Mouse (Mus musculus): ENCODE data around the gene Nhlrc4. TPM values are rescaled to one million over a fixed set of nuclear protein-coding genes. Genes with fewer than 3 reads are reported as not detected.

The Nhlrc4 gene
- polyA plus RNA-seq, 1 experiment from 2014 or later, result not detected

DNA sequence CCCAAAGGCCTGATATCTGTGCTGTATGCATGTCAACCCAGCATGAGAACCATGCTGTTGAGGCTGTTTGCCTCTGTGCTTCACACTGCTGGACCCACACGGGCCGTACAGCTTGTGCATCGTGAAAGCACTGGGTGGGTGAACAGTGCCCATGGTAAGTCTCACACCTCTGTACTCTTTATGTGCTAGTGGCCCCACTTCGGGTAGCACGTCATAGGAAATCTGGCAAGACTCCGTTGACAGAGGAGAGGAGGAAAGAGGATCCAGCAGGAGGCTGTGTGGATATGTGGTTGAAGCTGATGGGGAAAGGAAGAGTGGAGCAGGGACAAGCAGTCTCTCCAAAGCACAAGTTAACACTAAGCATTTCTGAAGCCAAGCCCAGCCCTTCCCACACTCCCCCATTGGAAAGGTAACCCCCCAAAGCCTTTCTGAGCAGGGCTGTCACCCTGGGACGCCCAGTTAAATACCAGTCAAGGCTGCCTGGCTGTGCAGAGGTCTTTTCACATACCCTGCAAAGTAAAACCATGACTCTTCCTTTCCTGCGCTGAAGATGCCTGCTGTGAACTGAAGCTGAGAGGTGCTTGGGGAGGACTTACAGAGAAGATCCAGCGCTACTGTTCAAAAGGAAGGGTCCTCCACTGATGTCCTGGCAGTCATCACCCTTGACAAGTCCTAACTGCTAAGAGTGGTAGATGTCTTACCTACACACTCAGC, 26.6 kb downstream of the Nhlrc4 start:
- H3K9me3 ChIP-seq (ENCODE audit: control insufficient read depth, low read length), result no peaks in the 10 kb centered on the region
- DNase-seq (ENCODE audit: low spot score) (no peak), ATAC-seq (ENCODE audit: low FRiP score) (no peak)
- H3K27ac ChIP-seq, result 0 out of 2 replicates have a peak overlapping the region, but pooled peaks have one; percentile 88
- H3K36me3 ChIP-seq (replicated peaks; ENCODE audit: control insufficient read depth, insufficient read depth), result no peaks in the 10 kb centered on the region
- H3K9ac ChIP-seq, result peak overlapping the region; percentile 92
- WGBS, result 83% methylated on average over 9 of the region's 9 CpGs
- H3K4me2 ChIP-seq (replicated peaks), result peak overlapping the region; percentile 87
- no peaks in the 10 kb centered on the region for H3K27me3 ChIP-seq (ENCODE audit: control insufficient read depth, insufficient read depth, low read length)
- peak overlapping the region; percentile 98 for H3K4me3 ChIP-seq (replicated peaks; ENCODE audit: low read length)
- H3K4me1 ChIP-seq (replicated peaks; ENCODE audit: control insufficient read depth, insufficient read depth, low read length), result peaks cover 21% of the 10 kb centered on the region

DNA sequence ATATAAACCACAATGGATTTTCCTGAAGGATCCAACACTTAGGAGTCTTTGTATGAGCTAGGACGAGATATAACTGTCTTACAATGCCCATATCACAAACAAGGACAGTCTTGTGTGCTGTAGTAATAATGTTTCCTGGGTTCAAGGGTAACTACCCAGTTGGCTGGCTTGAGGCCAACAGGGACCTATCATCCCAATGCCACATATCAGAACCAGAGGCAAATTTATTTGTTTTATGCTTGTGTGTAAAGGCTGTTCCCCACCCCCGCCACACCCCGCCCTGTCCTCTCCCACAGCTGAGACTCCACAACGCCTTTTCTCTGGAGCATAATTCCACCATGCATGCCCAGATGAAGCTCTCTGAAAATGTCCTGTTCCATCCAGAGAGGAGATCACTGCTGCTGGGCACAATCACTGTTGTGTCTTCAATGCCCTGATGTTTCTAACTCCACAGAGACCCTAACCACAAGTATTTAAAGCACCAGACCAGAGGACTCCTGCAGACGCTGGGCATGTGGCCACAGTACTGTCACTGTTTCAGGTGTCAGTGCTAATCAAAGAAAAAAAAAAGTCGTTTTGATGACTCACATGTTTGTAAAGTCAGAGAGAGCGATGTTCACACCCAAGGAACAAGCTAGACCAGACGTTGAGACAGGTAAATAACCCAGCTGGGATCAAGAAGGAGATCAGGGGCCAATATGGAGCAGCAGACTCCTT, 27.7 kb downstream of the Nhlrc4 start:
- Histone ChIP-seq H3K36me3 (replicated peaks; ENCODE audit: control insufficient read depth, insufficient read depth) (no peaks in the 10 kb centered on the region), H3K4me1 (replicated peaks; ENCODE audit: control insufficient read depth, insufficient read depth, low read length) (peaks cover 21% of the 10 kb centered on the region), H3K4me2 (replicated peaks) (no peak overlapping the region), H3K9me3 (ENCODE audit: control insufficient read depth, low read length) (no peaks in the 10 kb centered on the region), H3K27me3 (ENCODE audit: control insufficient read depth, insufficient read depth, low read length) (no peaks in the 10 kb centered on the region), H3K4me3 (replicated peaks; ENCODE audit: low read length) (no peak overlapping the region), H3K27ac (no peak overlapping the region), H3K9ac (no peak overlapping the region)
- no peak for DNase-seq (ENCODE audit: low spot score)
- no peak for ATAC-seq (ENCODE audit: low FRiP score)
- 89% methylated on average over 8 of the region's 8 CpGs for WGBS

DNA sequence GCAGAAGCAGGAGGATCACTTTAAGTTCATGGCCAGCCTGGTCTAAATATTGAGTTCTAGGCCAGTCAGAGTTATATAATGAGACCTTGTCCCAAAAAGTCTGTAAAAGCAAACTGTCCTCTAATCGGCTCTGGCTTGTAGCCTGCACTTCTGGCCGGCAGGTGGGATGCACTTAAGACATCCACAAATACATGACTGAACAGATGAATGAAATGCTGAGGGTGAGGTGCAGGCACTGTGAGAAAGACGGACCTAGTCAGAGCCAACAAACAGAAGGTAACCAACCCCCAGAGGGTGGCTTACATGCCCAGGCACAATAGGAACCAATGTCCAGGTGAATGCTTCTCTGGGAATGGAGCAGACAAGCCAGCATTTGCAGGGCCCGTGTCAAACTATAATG, 30.5 kb downstream of the Nhlrc4 start:
- DNase-seq (ENCODE audit: low spot score) (no peak), ATAC-seq (ENCODE audit: low FRiP score) (no peak)
- Histone ChIP-seq H3K9ac (no peak overlapping the region), H3K4me2 (replicated peaks) (no peak overlapping the region), H3K9me3 (ENCODE audit: control insufficient read depth, low read length) (no peaks in the 10 kb centered on the region), H3K27ac (no peak overlapping the region), H3K36me3 (replicated peaks; ENCODE audit: control insufficient read depth, insufficient read depth) (no peaks in the 10 kb centered on the region), H3K4me3 (replicated peaks; ENCODE audit: low read length) (no peak overlapping the region), H3K27me3 (ENCODE audit: control insufficient read depth, insufficient read depth, low read length) (no peaks in the 10 kb centered on the region), H3K4me1 (replicated peaks; ENCODE audit: control insufficient read depth, insufficient read depth, low read length) (peaks cover 17% of the 10 kb centered on the region)
- WGBS, result 85% methylated on average over 4 of the region's 4 CpGs

DNA sequence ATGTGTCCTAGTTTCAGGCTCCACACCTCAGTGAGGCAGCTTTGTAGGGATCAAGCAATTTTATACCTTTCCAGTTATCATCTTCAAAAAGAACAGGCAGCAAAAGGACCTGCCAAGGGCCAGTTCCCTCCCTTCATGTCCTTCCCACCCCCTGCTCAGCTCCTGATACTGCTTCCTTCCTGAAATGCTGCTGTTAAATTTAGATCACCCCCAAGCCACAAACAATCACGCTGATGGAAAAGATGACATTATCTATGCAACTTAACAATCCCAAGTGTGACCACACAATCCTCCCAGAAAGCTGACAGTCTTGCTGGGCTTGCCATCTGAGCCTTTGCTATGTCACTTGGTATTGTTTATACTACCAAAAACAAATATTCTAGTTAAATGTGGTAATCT, 30.9 kb downstream of the Nhlrc4 start:
- H3K27ac ChIP-seq, result no peak overlapping the region
- H3K27me3 ChIP-seq (ENCODE audit: control insufficient read depth, insufficient read depth, low read length), result no peaks in the 10 kb centered on the region
- ATAC-seq (ENCODE audit: low FRiP score) (no peak), DNase-seq (ENCODE audit: low spot score) (no peak)
- H3K4me2 ChIP-seq (replicated peaks), result no peak overlapping the region
- 82% methylated on average over 1 of the region's 1 CpGs for WGBS
- H3K9ac ChIP-seq, result no peak overlapping the region
- no peaks in the 10 kb centered on the region for H3K36me3 ChIP-seq (replicated peaks; ENCODE audit: control insufficient read depth, insufficient read depth)
- no peaks in the 10 kb centered on the region for H3K9me3 ChIP-seq (ENCODE audit: control insufficient read depth, low read length)
- peaks cover 17% of the 10 kb centered on the region for H3K4me1 ChIP-seq (replicated peaks; ENCODE audit: control insufficient read depth, insufficient read depth, low read length)
- no peak overlapping the region for H3K4me3 ChIP-seq (replicated peaks; ENCODE audit: low read length)

DNA sequence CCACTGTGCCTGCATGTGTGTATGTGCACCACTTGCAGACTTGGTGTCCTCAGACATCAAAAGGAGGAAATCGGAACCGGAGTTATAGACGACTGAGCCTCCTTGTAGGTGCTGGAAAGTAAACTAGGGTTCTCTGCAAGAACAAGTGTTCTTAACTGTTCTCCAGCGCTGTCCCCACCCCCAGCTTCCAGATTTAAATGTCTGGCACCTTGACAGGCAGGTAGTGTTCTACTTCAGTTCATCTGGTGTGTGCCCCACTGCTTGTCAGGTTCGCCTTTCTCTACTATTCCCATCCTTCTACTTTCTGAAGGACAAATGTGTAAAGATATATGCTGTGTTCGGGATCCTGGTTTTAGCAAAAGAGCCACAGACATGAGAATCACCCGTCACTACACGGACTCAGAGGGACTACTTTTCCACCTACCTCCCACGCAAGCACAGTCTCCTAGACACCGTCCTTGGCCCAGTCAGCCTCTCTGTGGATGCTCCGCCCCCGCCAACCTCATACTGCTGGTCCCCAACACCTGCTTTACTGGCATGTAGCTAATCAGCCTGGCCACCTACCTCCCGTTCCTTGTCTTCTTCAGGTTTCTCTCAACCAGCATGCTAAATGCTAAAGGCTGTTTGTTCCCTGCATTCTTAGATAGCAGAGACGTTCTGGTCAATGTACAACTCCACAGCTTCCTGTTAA, 31.4 kb downstream of the Nhlrc4 start:
- DNase-seq (ENCODE audit: low spot score) (no peak), ATAC-seq (ENCODE audit: low FRiP score) (no peak)
- no peak overlapping the region for H3K27ac ChIP-seq
- no peak overlapping the region for H3K9ac ChIP-seq
- H3K4me1 ChIP-seq (replicated peaks; ENCODE audit: control insufficient read depth, insufficient read depth, low read length), result peaks cover 12% of the 10 kb centered on the region
- H3K4me2 ChIP-seq (replicated peaks), result no peak overlapping the region
- H3K36me3 ChIP-seq (replicated peaks; ENCODE audit: control insufficient read depth, insufficient read depth), result no peaks in the 10 kb centered on the region
- H3K9me3 ChIP-seq (ENCODE audit: control insufficient read depth, low read length), result no peaks in the 10 kb centered on the region
- H3K4me3 ChIP-seq (replicated peaks; ENCODE audit: low read length), result no peak overlapping the region
- WGBS, result 91% methylated on average over 14 of the region's 14 CpGs
- no peaks in the 10 kb centered on the region for H3K27me3 ChIP-seq (ENCODE audit: control insufficient read depth, insufficient read depth, low read length)

DNA sequence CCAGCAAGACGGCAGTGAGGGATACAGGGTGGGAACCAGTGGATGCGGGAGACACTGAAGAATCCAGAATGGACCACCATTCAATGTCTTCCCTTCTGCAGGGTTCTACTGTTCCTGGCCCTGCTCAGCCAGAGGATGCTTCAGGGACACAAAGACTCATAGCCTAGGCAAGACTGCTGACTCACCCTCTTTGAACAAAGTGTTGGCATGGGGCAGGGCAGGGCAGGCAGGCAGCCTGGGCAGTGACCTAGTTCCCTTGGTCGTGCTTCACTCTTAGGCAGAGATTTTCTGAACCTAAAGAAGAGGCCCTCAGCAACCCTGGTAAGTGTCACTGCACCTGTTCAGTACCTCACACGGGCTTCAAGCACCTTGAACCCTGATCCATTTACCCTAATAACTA, 32.9 kb downstream of the Nhlrc4 start:
- Histone ChIP-seq H3K9ac (no peak overlapping the region), H3K4me2 (replicated peaks) (no peak overlapping the region), H3K4me3 (replicated peaks; ENCODE audit: low read length) (no peak overlapping the region), H3K27me3 (ENCODE audit: control insufficient read depth, insufficient read depth, low read length) (no peaks in the 10 kb centered on the region), H3K36me3 (replicated peaks; ENCODE audit: control insufficient read depth, insufficient read depth) (no peaks in the 10 kb centered on the region), H3K4me1 (replicated peaks; ENCODE audit: control insufficient read depth, insufficient read depth, low read length) (no peaks in the 10 kb centered on the region), H3K9me3 (ENCODE audit: control insufficient read depth, low read length) (no peaks in the 10 kb centered on the region), H3K27ac (no peak overlapping the region)
- no peak for ATAC-seq (ENCODE audit: low FRiP score)
- WGBS, result 96% methylated on average over 4 of the region's 4 CpGs
- no peak for DNase-seq (ENCODE audit: low spot score)

DNA sequence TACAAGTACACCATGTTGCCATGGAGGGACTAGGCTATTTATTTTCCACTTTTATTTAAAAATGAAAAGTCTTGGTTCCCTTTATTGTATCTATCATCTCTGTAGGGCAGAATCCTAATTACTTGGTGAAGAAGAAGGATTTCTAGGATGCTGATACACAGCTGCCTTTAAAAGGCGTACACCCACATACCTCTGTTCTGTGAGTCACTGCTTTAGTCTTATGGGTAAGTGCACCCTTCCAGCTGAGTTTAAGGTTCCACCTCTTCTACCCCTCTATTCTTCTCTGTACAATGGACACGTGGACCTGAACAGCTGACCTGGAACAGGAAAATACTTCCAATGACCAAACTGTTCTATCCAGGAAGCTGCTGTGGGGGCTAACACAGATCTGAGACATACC, 37.1 kb downstream of the Nhlrc4 start:
- Histone ChIP-seq H3K4me3 (replicated peaks; ENCODE audit: low read length) (no peak overlapping the region), H3K36me3 (replicated peaks; ENCODE audit: control insufficient read depth, insufficient read depth) (no peaks in the 10 kb centered on the region), H3K4me2 (replicated peaks) (no peak overlapping the region), H3K9ac (no peak overlapping the region), H3K27ac (no peak overlapping the region), H3K27me3 (ENCODE audit: control insufficient read depth, insufficient read depth, low read length) (no peaks in the 10 kb centered on the region), H3K4me1 (replicated peaks; ENCODE audit: control insufficient read depth, insufficient read depth, low read length) (no peaks in the 10 kb centered on the region), H3K9me3 (ENCODE audit: control insufficient read depth, low read length) (no peaks in the 10 kb centered on the region)
- DNase-seq (ENCODE audit: low spot score), result no peak
- 89% methylated on average over 2 of the region's 2 CpGs for WGBS
- no peak for ATAC-seq (ENCODE audit: low FRiP score)

DNA sequence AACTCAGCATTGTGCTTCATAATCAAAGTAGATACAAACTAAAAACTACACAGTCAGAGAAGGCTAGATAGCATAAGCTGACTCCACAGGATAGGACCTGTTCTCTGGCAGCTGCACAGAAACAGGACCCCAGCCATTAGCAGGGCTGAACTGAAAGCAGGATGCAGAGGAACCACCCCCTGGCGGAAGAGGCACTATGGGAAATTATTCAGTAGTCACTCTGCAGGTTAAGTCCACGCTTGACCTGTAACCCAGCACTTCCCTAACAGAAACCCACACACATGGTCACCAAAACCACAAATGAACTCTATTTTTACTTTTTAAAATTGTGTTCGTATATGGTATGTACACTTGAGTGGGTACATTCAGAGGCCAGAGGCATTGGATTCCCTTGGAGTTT, 41.7 kb downstream of the Nhlrc4 start:
- no peaks in the 10 kb centered on the region for H3K4me1 ChIP-seq (replicated peaks; ENCODE audit: control insufficient read depth, insufficient read depth, low read length)
- no peaks in the 10 kb centered on the region for H3K27me3 ChIP-seq (ENCODE audit: control insufficient read depth, insufficient read depth, low read length)
- no peaks in the 10 kb centered on the region for H3K9me3 ChIP-seq (ENCODE audit: control insufficient read depth, low read length)
- no peak overlapping the region for H3K4me3 ChIP-seq (replicated peaks; ENCODE audit: low read length)
- no peak for DNase-seq (ENCODE audit: low spot score)
- ATAC-seq (ENCODE audit: low FRiP score), result no peak
- WGBS, result 88% methylated on average over 3 of the region's 3 CpGs
- H3K27ac ChIP-seq, result no peak overlapping the region
- no peaks in the 10 kb centered on the region for H3K36me3 ChIP-seq (replicated peaks; ENCODE audit: control insufficient read depth, insufficient read depth)
- no peak overlapping the region for H3K9ac ChIP-seq
- H3K4me2 ChIP-seq (replicated peaks), result no peak overlapping the region

DNA sequence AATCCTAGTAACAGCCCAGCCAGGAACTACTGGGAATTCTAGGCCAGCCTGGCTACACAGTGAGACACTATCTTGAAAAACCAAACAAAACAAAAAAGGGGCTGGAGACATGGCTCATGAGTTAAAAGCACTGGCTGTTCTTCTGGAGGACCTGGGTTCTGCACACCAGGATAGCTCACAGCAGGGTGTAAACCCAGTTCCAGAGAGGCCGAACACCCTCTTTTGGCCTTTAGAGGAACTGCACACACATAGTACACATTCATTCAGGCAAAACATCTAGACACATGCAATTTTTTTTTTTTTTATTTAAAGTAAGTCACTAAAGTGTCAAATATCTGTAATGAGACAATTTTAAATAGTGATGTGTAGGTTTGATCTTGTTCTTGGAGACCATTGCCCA, 44.6 kb downstream of the Nhlrc4 start:
- no peak overlapping the region for H3K27ac ChIP-seq
- H3K4me1 ChIP-seq (replicated peaks; ENCODE audit: control insufficient read depth, insufficient read depth, low read length), result no peaks in the 10 kb centered on the region
- no peaks in the 10 kb centered on the region for H3K9me3 ChIP-seq (ENCODE audit: control insufficient read depth, low read length)
- H3K27me3 ChIP-seq (ENCODE audit: control insufficient read depth, insufficient read depth, low read length), result no peaks in the 10 kb centered on the region
- no peak for DNase-seq (ENCODE audit: low spot score)
- no peak overlapping the region for H3K4me2 ChIP-seq (replicated peaks)
- no peak overlapping the region for H3K9ac ChIP-seq
- ATAC-seq (ENCODE audit: low FRiP score), result no peak
- no peaks in the 10 kb centered on the region for H3K36me3 ChIP-seq (replicated peaks; ENCODE audit: control insufficient read depth, insufficient read depth)
- WGBS, result 100% methylated on average over 1 of the region's 1 CpGs
- H3K4me3 ChIP-seq (replicated peaks; ENCODE audit: low read length), result no peak overlapping the region
